Mouse (Mus musculus): ENCODE measurements around the gene Klc2. TPM values are rescaled to one million over a fixed set of nuclear protein-coding genes. Genes with fewer than 3 reads are reported as not detected.

Klc2 gene
- polyA plus RNA-seq, 1 experiment from 2014 or later = 8.8 TPM

DNA sequence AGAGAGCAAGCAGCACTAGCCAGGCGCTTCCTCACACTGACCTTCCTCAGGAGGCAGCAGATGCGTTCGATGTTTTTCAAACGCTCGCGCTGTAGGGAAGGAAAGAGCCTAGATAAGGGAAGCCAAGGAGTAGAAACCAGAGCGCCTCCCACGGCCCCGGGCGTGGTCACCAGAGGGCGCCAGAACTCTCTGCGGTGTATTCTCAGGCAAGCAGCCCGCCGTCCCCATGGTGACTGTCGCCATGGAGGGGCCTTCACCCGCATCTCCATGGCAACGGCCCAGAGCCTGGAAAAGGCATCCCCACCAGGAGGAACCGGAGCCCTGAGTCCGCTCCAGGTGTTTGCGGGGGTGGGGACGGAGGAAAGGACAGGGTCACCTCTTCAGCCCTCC lies 24.1 kb downstream of the Klc2 start:
- Histone ChIP-seq H3K27ac (replicated peaks) (no peak overlapping the region), H3K4me1 (replicated peaks; ENCODE audit: control insufficient read depth, insufficient read depth) (peaks cover 6% of the 10 kb centered on the region; the same call in 1 of the 2 replicates), H3K4me3 (ENCODE audit: low read depth, low read length) (no peak overlapping the region), H3K4me2 (replicated peaks; ENCODE audit: low read depth) (no peak overlapping the region), H3K9me3 (ENCODE audit: control insufficient read depth, low read length) (no peaks in the 10 kb centered on the region), H3K36me3 (ENCODE audit: control insufficient read depth, insufficient read depth, low read length) (peaks cover 18% of the 10 kb centered on the region), H3K9ac (ENCODE audit: low read length) (no peak overlapping the region), H3K27me3 (ENCODE audit: control insufficient read depth, insufficient read depth, low read length) (no peaks in the 10 kb centered on the region)
- TF ChIP-seq EP300 (optimal IDR thresholded peaks at IDR 0.05) (no peak), CTCF (IDR thresholded peaks at IDR 0.05; ENCODE audit: low read depth) (peak; percentile 96)
- ATAC-seq (ENCODE audit: low FRiP score, low TSS enrichment) (peak; percentile 58), DNase-seq (ENCODE audit: low spot score) (peak; percentile 96)
- WGBS = under 1% methylated on average over 21 of the region's 21 CpGs

DNA sequence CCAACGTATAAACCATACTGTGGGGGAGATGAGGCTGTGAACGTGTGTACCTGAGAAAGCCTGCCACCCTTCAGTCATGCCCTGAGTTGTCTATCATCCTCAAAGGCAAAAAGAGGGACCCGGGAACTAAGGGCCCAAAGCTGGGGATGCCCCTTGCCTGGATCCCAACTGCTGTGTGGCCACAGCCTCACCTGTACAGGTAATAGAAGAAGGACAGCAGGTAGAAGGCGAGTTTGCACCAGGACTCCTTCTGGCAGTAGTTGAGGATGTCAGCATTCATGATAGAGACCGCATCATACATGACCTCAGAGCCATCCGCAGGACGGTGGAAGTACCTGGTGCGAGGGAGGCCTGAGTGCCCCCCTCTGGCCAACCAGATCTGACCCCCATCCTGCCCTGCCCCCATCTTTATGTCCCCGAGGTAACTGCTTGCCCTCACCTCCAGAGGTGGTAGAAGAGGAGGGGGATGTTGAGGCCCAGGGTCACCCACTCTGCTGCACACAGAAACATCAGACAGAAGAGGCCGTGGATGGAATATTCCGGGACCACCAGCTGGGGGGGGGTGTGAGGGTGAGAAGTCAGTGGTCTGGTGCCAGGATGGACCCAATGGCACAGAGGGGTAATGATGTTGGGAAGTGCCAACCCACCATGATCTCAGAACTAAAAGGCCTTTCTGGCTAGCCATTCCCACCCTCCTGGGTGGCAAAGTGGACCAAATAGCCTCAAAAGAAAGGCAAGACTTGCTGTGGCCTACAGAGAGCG lies 24.7 kb downstream of the Klc2 start:
- no peaks in the 10 kb centered on the region for H3K9me3 ChIP-seq (ENCODE audit: control insufficient read depth, low read length)
- no peak overlapping the region for H3K27ac ChIP-seq (replicated peaks)
- DNase-seq (ENCODE audit: low spot score) (no peak), ATAC-seq (ENCODE audit: low FRiP score, low TSS enrichment) (no peak)
- H3K36me3 ChIP-seq (ENCODE audit: control insufficient read depth, insufficient read depth, low read length) = peaks cover 18% of the 10 kb centered on the region
- no peak for TF ChIP-seq EP300 (optimal IDR thresholded peaks at IDR 0.05)
- 76% methylated on average over 12 of the region's 12 CpGs for WGBS
- H3K4me1 ChIP-seq (replicated peaks; ENCODE audit: control insufficient read depth, insufficient read depth) = peaks cover 8% of the 10 kb centered on the region; the same call in 1 of the 2 replicates
- no peak overlapping the region for H3K4me3 ChIP-seq (ENCODE audit: low read depth, low read length)
- no peak overlapping the region for H3K4me2 ChIP-seq (replicated peaks; ENCODE audit: low read depth)
- no peaks in the 10 kb centered on the region for H3K27me3 ChIP-seq (ENCODE audit: control insufficient read depth, insufficient read depth, low read length)
- H3K9ac ChIP-seq (ENCODE audit: low read length) = no peak overlapping the region

DNA sequence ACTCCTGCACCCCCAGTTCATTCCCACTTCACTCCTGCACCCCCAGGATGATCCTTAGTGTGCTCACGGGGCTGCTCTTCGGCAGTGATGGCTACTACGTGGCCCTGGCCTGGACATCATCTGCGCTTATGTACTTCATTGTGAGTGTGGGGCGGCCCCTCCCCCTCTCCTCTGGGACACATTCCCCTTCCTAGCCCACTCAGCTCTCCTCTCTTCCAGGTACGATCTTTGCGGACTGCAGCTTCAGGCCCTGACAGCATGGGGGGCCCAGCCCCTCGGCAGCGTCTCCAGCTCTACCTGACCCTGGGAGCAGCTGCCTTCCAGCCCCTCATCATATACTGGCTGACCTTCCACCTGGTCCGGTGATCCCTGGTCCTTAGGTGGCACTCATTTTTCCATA lies 26.3 kb downstream of the Klc2 start:
- Histone ChIP-seq H3K4me3 (ENCODE audit: low read depth, low read length) (no peak overlapping the region), H3K4me2 (replicated peaks; ENCODE audit: low read depth) (no peak overlapping the region), H3K27ac (replicated peaks) (no peak overlapping the region), H3K36me3 (ENCODE audit: control insufficient read depth, insufficient read depth, low read length) (peaks cover 18% of the 10 kb centered on the region), H3K9ac (ENCODE audit: low read length) (no peak overlapping the region), H3K4me1 (replicated peaks; ENCODE audit: control insufficient read depth, insufficient read depth) (peaks cover 3% of the 10 kb centered on the region; the same call in 1 of the 2 replicates), H3K27me3 (ENCODE audit: control insufficient read depth, insufficient read depth, low read length) (no peaks in the 10 kb centered on the region), H3K9me3 (ENCODE audit: control insufficient read depth, low read length) (no peaks in the 10 kb centered on the region)
- ATAC-seq (ENCODE audit: low FRiP score, low TSS enrichment) = no peak
- WGBS = 90% methylated on average over 10 of the region's 10 CpGs
- no peak for TF ChIP-seq CTCF (IDR thresholded peaks at IDR 0.05; ENCODE audit: low read depth)
- TF ChIP-seq EP300 (optimal IDR thresholded peaks at IDR 0.05) = no peak
- no peak for DNase-seq (ENCODE audit: low spot score)

DNA sequence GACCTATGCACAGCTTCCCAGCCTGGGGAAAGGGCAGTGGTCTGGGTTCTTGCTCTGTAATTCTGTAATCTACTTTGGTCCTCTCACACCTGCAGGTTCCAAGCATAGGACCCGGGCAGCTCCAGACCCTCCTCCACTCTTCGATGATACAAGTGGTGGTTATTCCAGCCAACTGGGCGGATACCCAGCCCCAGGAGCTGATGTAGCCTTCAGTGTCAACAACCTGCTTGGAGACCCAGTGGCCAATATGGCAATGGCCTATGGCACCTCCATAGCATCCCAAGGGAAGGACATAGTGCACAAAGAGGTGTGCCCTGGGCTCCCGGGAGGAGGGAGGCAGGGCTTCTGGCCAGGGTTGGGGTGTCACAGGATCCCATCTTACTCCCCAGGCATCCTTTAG lies 29.0 kb downstream of the Klc2 start:
- Histone ChIP-seq H3K27ac (replicated peaks) (no peak overlapping the region), H3K9ac (ENCODE audit: low read length) (peak overlapping the region; percentile 82), H3K4me2 (replicated peaks; ENCODE audit: low read depth) (peak overlapping the region; percentile 89), H3K9me3 (ENCODE audit: control insufficient read depth, low read length) (no peaks in the 10 kb centered on the region), H3K27me3 (ENCODE audit: control insufficient read depth, insufficient read depth, low read length) (no peaks in the 10 kb centered on the region; the same call in 1 of the 2 replicates), H3K36me3 (ENCODE audit: control insufficient read depth, insufficient read depth, low read length) (peaks cover 18% of the 10 kb centered on the region), H3K4me1 (replicated peaks; ENCODE audit: control insufficient read depth, insufficient read depth) (peaks cover 5% of the 10 kb centered on the region; the same call in 1 of the 2 replicates), H3K4me3 (ENCODE audit: low read depth, low read length) (peak overlapping the region; percentile 72)
- DNase-seq (ENCODE audit: low spot score) = no peak
- TF ChIP-seq CTCF (IDR thresholded peaks at IDR 0.05; ENCODE audit: low read depth) (no peak), EP300 (optimal IDR thresholded peaks at IDR 0.05) (no peak)
- no peak for ATAC-seq (ENCODE audit: low FRiP score, low TSS enrichment)
- 91% methylated on average over 4 of the region's 4 CpGs for WGBS

DNA sequence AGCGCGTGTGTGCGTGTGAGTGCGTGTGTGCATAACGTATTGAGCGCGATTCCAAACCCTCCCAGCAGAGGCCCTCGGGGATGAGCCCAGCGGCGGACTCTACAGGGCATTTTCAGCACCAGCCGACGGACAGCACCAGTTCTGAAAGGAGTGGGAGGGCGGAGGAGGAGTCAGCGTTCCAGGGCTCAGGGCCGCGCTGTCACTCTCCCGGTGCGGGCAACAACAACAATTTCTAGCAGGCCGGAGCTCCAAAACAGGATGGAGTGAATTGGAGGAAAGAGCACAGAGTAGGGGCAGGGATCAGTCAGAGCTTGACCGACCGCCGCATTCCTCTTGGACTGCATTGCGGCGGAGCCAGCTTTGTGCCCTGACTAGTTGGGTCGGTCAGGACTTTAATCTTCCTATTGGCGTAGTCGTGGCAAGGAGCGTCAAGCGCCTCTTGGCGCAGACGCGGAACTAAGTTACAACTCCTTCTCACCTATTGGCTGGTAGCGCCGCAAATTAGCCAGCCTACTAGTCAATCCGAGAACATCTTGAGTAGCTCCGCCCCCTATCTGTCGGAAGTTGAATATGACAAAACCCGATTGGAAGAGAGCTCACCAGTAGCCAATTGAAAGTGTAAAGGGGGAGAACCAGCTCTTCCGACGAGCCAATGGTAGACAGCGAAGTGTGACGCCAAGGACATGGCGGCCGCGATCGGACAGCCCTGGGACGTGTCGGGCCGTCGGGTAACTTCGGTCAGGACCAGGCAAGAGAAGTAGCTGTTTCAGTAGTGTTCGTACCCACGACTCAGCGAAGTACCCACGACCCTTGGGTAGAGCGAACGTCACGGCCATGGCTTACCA lies 30.3 kb downstream of the Klc2 start, which contains the start of gene Yif1a:
Gene Yif1a, plus strand, starts transcription at position 655 of the 845 bp plus-strand sequence.
- peak; percentile 95 for DNase-seq (ENCODE audit: low spot score)
- TF ChIP-seq CTCF (IDR thresholded peaks at IDR 0.05; ENCODE audit: low read depth) = peak; percentile 79
- no peak for TF ChIP-seq EP300 (optimal IDR thresholded peaks at IDR 0.05)
- Histone ChIP-seq H3K9me3 (ENCODE audit: control insufficient read depth, low read length) (no peaks in the 10 kb centered on the region), H3K9ac (ENCODE audit: low read length) (peak within 1 kb of the TSS; percentile 82), H3K4me2 (replicated peaks; ENCODE audit: low read depth) (peak within 1 kb of the TSS; percentile 89), H3K4me1 (replicated peaks; ENCODE audit: control insufficient read depth, insufficient read depth) (peaks cover 5% of the 10 kb centered on the region; the same call in 1 of the 2 replicates), H3K4me3 (ENCODE audit: low read depth, low read length) (peak within 1 kb of the TSS; percentile 72), H3K27me3 (ENCODE audit: control insufficient read depth, insufficient read depth, low read length) (no peaks in the 10 kb centered on the region; the same call in 1 of the 2 replicates), H3K27ac (replicated peaks) (peak within 1 kb of the TSS; percentile 87), H3K36me3 (ENCODE audit: control insufficient read depth, insufficient read depth, low read length) (peaks cover 16% of the 10 kb centered on the region)
- under 1% methylated on average over 58 of the region's 58 CpGs for WGBS
- peak; percentile 90 for ATAC-seq (ENCODE audit: low FRiP score, low TSS enrichment)
